Mouse (Mus musculus): ENCODE measurements around the gene Tmem11. TPM values are rescaled to one million over a fixed set of nuclear protein-coding genes. Genes with fewer than 3 reads are reported as not detected.
"Not testable (repeated sequence)": the region's sequence is repeated elsewhere in the genome, so short reads cannot be mapped to it uniquely, and the experiment has no call there.

The Tmem11 gene
- polyA plus RNA-seq, 1 experiment from 2014 or later = 52.6 TPM

- no peaks in the 10 kb centered on the region for H3K36me3 ChIP-seq
- peak overlapping the region; percentile 83 for H3K4me2 ChIP-seq
- H3K4me1 ChIP-seq (replicated peaks) = peaks cover 48% of the 10 kb centered on the region
- peak; percentile 10; the same call in 1 of the 2 replicates for ATAC-seq (ENCODE audit: low read depth)
- peak overlapping the region; percentile 92 for H3K27ac ChIP-seq (replicated peaks)
- WGBS = 2% methylated on average over 11 of the region's 11 CpGs
- H3K9me3 ChIP-seq = no peaks in the 10 kb centered on the region
- peak overlapping the region; percentile 96 for H3K4me3 ChIP-seq
- no peaks in the 10 kb centered on the region for H3K27me3 ChIP-seq
- H3K9ac ChIP-seq = peak overlapping the region; percentile 90
Measured at GRCm38 (mm10) chr11:60879423-60879822, 351 bp upstream of the Tmem11 start.

- Histone ChIP-seq H3K4me2 (peak overlapping the region; percentile 83), H3K9ac (peak overlapping the region; percentile 90), H3K4me1 (replicated peaks) (peaks cover 53% of the 10 kb centered on the region), H3K9me3 (no peaks in the 10 kb centered on the region), H3K4me3 (peak overlapping the region; percentile 96), H3K27ac (replicated peaks) (peak overlapping the region; percentile 92), H3K27me3 (no peaks in the 10 kb centered on the region), H3K36me3 (no peaks in the 10 kb centered on the region)
- peak; percentile 76 for ATAC-seq (ENCODE audit: low read depth)
- under 1% methylated on average over 51 of the region's 52 CpGs for WGBS
Measured at GRCm38 (mm10) chr11:60878056-60878612, 938 bp downstream of the Tmem11 start.

GRCm38 (mm10) chr11:60873101-60873500, 6.0 kb downstream of the Tmem11 start:
- Histone ChIP-seq H3K4me2 (no peak overlapping the region), H3K9me3 (no peaks in the 10 kb centered on the region), H3K27me3 (no peaks in the 10 kb centered on the region), H3K4me1 (replicated peaks) (peaks cover 49% of the 10 kb centered on the region), H3K9ac (no peak overlapping the region), H3K36me3 (0 out of 2 replicates have a peak, but pooled peaks cover 5% of the 10 kb centered on the region), H3K27ac (replicated peaks) (no peak overlapping the region), H3K4me3 (no peak overlapping the region)
- 84% methylated on average over 6 of the region's 6 CpGs for WGBS
- ATAC-seq (ENCODE audit: low read depth) = no peak

- WGBS = 81% methylated on average over 4 of the region's 4 CpGs
- ATAC-seq (ENCODE audit: low read depth) = no peak
- H3K27me3 ChIP-seq = no peaks in the 10 kb centered on the region
- no peaks in the 10 kb centered on the region for H3K9me3 ChIP-seq
- 0 out of 2 replicates have a peak, but pooled peaks cover 5% of the 10 kb centered on the region for H3K36me3 ChIP-seq
- H3K4me1 ChIP-seq (replicated peaks) = peaks cover 49% of the 10 kb centered on the region
- no peak overlapping the region for H3K4me3 ChIP-seq
- H3K4me2 ChIP-seq = no peak overlapping the region
- no peak overlapping the region for H3K27ac ChIP-seq (replicated peaks)
- H3K9ac ChIP-seq = no peak overlapping the region
Measured at GRCm38 (mm10) chr11:60871409-60871808, 7.7 kb downstream of the Tmem11 start.

GRCm38 (mm10) chr11:60869471-60869870, 9.6 kb downstream of the Tmem11 start:
- not testable (repeated sequence) for H3K9me3 ChIP-seq; H3K27me3 ChIP-seq; H3K27ac ChIP-seq (replicated peaks); H3K9ac ChIP-seq; H3K4me2 ChIP-seq; H3K4me3 ChIP-seq; ATAC-seq (ENCODE audit: low read depth)
- peaks cover 12% of the 10 kb centered on the region for H3K36me3 ChIP-seq
- 98% methylated on average over 6 of the region's 6 CpGs for WGBS
- peaks cover 32% of the 10 kb centered on the region for H3K4me1 ChIP-seq (replicated peaks)

- no peaks in the 10 kb centered on the region for H3K9me3 ChIP-seq
- H3K36me3 ChIP-seq = peaks cover 28% of the 10 kb centered on the region
- H3K4me1 ChIP-seq (replicated peaks) = peaks cover 39% of the 10 kb centered on the region
- no peak overlapping the region for H3K27ac ChIP-seq (replicated peaks)
- H3K27me3 ChIP-seq = no peaks in the 10 kb centered on the region
- no peak overlapping the region for H3K4me2 ChIP-seq
- no peak overlapping the region for H3K4me3 ChIP-seq
- H3K9ac ChIP-seq = no peak overlapping the region
- ATAC-seq (ENCODE audit: low read depth) = no peak
- WGBS = 47% methylated on average over 8 of the region's 8 CpGs
Measured at GRCm38 (mm10) chr11:60867904-60868303, 11.2 kb downstream of the Tmem11 start.

GRCm38 (mm10) chr11:60867456-60867855, 11.6 kb downstream of the Tmem11 start:
- no peak for ATAC-seq (ENCODE audit: low read depth)
- no peak overlapping the region for H3K4me2 ChIP-seq
- 93% methylated on average over 3 of the region's 3 CpGs for WGBS
- peaks cover 28% of the 10 kb centered on the region for H3K36me3 ChIP-seq
- no peak overlapping the region for H3K9ac ChIP-seq
- H3K27ac ChIP-seq (replicated peaks) = no peak overlapping the region
- peaks cover 40% of the 10 kb centered on the region for H3K4me1 ChIP-seq (replicated peaks)
- no peaks in the 10 kb centered on the region for H3K9me3 ChIP-seq
- H3K27me3 ChIP-seq = no peaks in the 10 kb centered on the region
- H3K4me3 ChIP-seq = no peak overlapping the region

GRCm38 (mm10) chr11:60866021-60866420, 13.1 kb downstream of the Tmem11 start:
- H3K4me2 ChIP-seq = no peak overlapping the region
- H3K36me3 ChIP-seq = peaks cover 41% of the 10 kb centered on the region
- peaks cover 36% of the 10 kb centered on the region for H3K4me1 ChIP-seq (replicated peaks)

GRCm38 (mm10) chr11:60864916-60865315, 14.2 kb downstream of the Tmem11 start:
- Histone ChIP-seq H3K4me2 (no peak overlapping the region), H3K27me3 (no peaks in the 10 kb centered on the region), H3K4me3 (no peak overlapping the region), H3K9me3 (no peaks in the 10 kb centered on the region), H3K4me1 (replicated peaks) (peaks cover 36% of the 10 kb centered on the region), H3K27ac (replicated peaks) (no peak overlapping the region), H3K36me3 (peaks cover 46% of the 10 kb centered on the region), H3K9ac (no peak overlapping the region)
- no peak for ATAC-seq (ENCODE audit: low read depth)
- 90% methylated on average over 14 of the region's 14 CpGs for WGBS

More at GRCm38 (mm10) chr11:60866021-60866420, 13.1 kb downstream of the Tmem11 start:
- Histone ChIP-seq H3K27ac (replicated peaks) (no peak overlapping the region), H3K9ac (no peak overlapping the region), H3K4me3 (no peak overlapping the region), H3K27me3 (no peaks in the 10 kb centered on the region), H3K9me3 (no peaks in the 10 kb centered on the region)
- no peak for ATAC-seq (ENCODE audit: low read depth)
- WGBS = 61% methylated on average over 2 of the region's 2 CpGs

- Histone ChIP-seq H3K36me3 (peaks cover 50% of the 10 kb centered on the region), H3K9ac (no peak overlapping the region), H3K27ac (replicated peaks) (no peak overlapping the region), H3K4me1 (replicated peaks) (peaks cover 36% of the 10 kb centered on the region), H3K4me3 (no peak overlapping the region), H3K27me3 (no peaks in the 10 kb centered on the region), H3K9me3 (no peaks in the 10 kb centered on the region), H3K4me2 (no peak overlapping the region)
- no peak for ATAC-seq (ENCODE audit: low read depth)
- 93% methylated on average over 2 of the region's 2 CpGs for WGBS
Measured at GRCm38 (mm10) chr11:60864166-60864565, 14.9 kb downstream of the Tmem11 start.

- Histone ChIP-seq H3K27me3 (no peaks in the 10 kb centered on the region), H3K9me3 (no peaks in the 10 kb centered on the region), H3K36me3 (peaks cover 59% of the 10 kb centered on the region), H3K4me3 (no peak overlapping the region), H3K4me1 (replicated peaks) (peaks cover 32% of the 10 kb centered on the region), H3K4me2 (no peak overlapping the region), H3K27ac (replicated peaks) (no peak overlapping the region), H3K9ac (no peak overlapping the region)
- 82% methylated on average over 4 of the region's 4 CpGs for WGBS
- ATAC-seq (ENCODE audit: low read depth) = no peak
Measured at GRCm38 (mm10) chr11:60863196-60863595, 15.9 kb downstream of the Tmem11 start.

GRCm38 (mm10) chr11:60861993-60862392, 17.1 kb downstream of the Tmem11 start:
- Histone ChIP-seq H3K4me1 (replicated peaks) (peaks cover 21% of the 10 kb centered on the region), H3K27ac (replicated peaks) (no peak overlapping the region), H3K36me3 (peaks cover 71% of the 10 kb centered on the region), H3K4me2 (no peak overlapping the region), H3K27me3 (no peaks in the 10 kb centered on the region), H3K9ac (no peak overlapping the region), H3K4me3 (no peak overlapping the region), H3K9me3 (no peaks in the 10 kb centered on the region)
- ATAC-seq (ENCODE audit: low read depth) = no peak
- 89% methylated on average over 3 of the region's 3 CpGs for WGBS

GRCm38 (mm10) chr11:60856587-60856986, 22.5 kb downstream of the Tmem11 start:
- Histone ChIP-seq H3K27ac (replicated peaks) (no peak overlapping the region), H3K27me3 (no peaks in the 10 kb centered on the region), H3K9me3 (no peaks in the 10 kb centered on the region), H3K9ac (no peak overlapping the region), H3K36me3 (peaks cover 84% of the 10 kb centered on the region), H3K4me1 (replicated peaks) (no peaks in the 10 kb centered on the region), H3K4me2 (no peak overlapping the region), H3K4me3 (no peak overlapping the region)
- WGBS = 75% methylated on average over 3 of the region's 3 CpGs
- ATAC-seq (ENCODE audit: low read depth) = no peak
